Mouse (Mus musculus) forelimb bud, embryonic 11.5 days (tissue): ENCODE measurements around the gene Olfr1030.
"Not testable (repeated sequence)": the region's sequence is repeated elsewhere in the genome, so short reads cannot be mapped to it uniquely, and the experiment has no call there.

Source experiments
- DNase-seq: peaks from one replicate; pipeline ENCODE4 v3.0.0-alpha.2; 2012; ENCODE audit warnings: low read depth, low spot score

Gene Olfr1030

GRCm38 (mm10) chr2:85978976-85979375 is at the start of gene Olfr1030:
Olfr1030 (plus strand) TSS chr2:85979276.
- DNase-seq, result no peak

GRCm38 (mm10) chr2:85950137-85950536 is 28.9 kb upstream of the Olfr1030 start, which contains the start of gene Olfr1028:
Olfr1028 (plus strand) TSS chr2:85950437.
- DNase-seq, result no peak

GRCm38 (mm10) chr2:85973595-85973994 is 5.5 kb upstream of the Olfr1030 start, which contains the start of gene Olfr1029:
Olfr1029 (plus strand) TSS chr2:85973895.
- no peak for DNase-seq

GRCm38 (mm10) chr2:85990004-85990403 is 10.9 kb downstream of the Olfr1030 start, which contains the start of gene Olfr1031:
Olfr1031 (plus strand) TSS chr2:85990304.
- no peak for DNase-seq

- DNase-seq, result no peak
Measured at GRCm38 (mm10) chr2:86005240-86005639, 26.2 kb downstream of the Olfr1030 start, which contains the start of gene Olfr1032. Olfr1032 (plus strand) TSS chr2:86005540.

GRCm38 (mm10) chr2:86020406-86020805 is 41.3 kb downstream of the Olfr1030 start, which contains the start of gene Olfr1033:
Olfr1033 (plus strand) TSS chr2:86020633.
- DNase-seq, result not testable (repeated sequence)

GRCm38 (mm10) chr2:86021518-86021917 is 42.4 kb downstream of the Olfr1030 start:
- not testable (repeated sequence) for DNase-seq
